Mouse (Mus musculus) naive thymus-derived CD4-positive, alpha-beta T cell, adult 2 months (primary cell): ENCODE data around the gene Adgrl3.

ENCODE experiments used
- DNase-seq: peaks from one replicate; pipeline ENCODE4 v3.0.0-alpha.2; 2011; ENCODE audit warnings: low read depth

The Adgrl3 gene

GRCm38 (mm10) chr5:81671025-81671424 lies 651.1 kb downstream of the Adgrl3 start:
- no peak for DNase-seq

GRCm38 (mm10) chr5:81674275-81674974 lies 654.5 kb downstream of the Adgrl3 start:
- DNase-seq, result no peak

GRCm38 (mm10) chr5:81674975-81675371 lies 655.0 kb downstream of the Adgrl3 start:
- DNase-seq, result no peak

- no peak for DNase-seq
Measured at GRCm38 (mm10) chr5:81676896-81677295, 657.0 kb downstream of the Adgrl3 start.

GRCm38 (mm10) chr5:81686206-81686605 lies 666.3 kb downstream of the Adgrl3 start:
- DNase-seq, result no peak

- DNase-seq, result no peak
Measured at GRCm38 (mm10) chr5:81686845-81687244, 666.9 kb downstream of the Adgrl3 start.

GRCm38 (mm10) chr5:81729620-81730019 lies 709.7 kb downstream of the Adgrl3 start:
- no peak for DNase-seq

- DNase-seq, result no peak
Measured at GRCm38 (mm10) chr5:81736008-81736407, 716.1 kb downstream of the Adgrl3 start.

- no peak for DNase-seq
Measured at GRCm38 (mm10) chr5:81738286-81739032, 718.5 kb downstream of the Adgrl3 start.

GRCm38 (mm10) chr5:81752426-81752825 lies 732.5 kb downstream of the Adgrl3 start:
- no peak for DNase-seq

- no peak for DNase-seq
Measured at GRCm38 (mm10) chr5:81755711-81756110, 735.8 kb downstream of the Adgrl3 start.

GRCm38 (mm10) chr5:81757093-81757725 lies 737.3 kb downstream of the Adgrl3 start:
- DNase-seq, result no peak

- no peak for DNase-seq
Measured at GRCm38 (mm10) chr5:81776234-81776633, 756.3 kb downstream of the Adgrl3 start.

- DNase-seq, result no peak
Measured at GRCm38 (mm10) chr5:81776746-81777145, 756.8 kb downstream of the Adgrl3 start.

GRCm38 (mm10) chr5:81784770-81785169 lies 764.8 kb downstream of the Adgrl3 start:
- DNase-seq, result no peak

- DNase-seq, result no peak
Measured at GRCm38 (mm10) chr5:81790710-81791109, 770.8 kb downstream of the Adgrl3 start.

- no peak for DNase-seq
Measured at GRCm38 (mm10) chr5:81794125-81794524, 774.2 kb downstream of the Adgrl3 start.

GRCm38 (mm10) chr5:81794601-81795000 lies 774.7 kb downstream of the Adgrl3 start:
- no peak for DNase-seq

GRCm38 (mm10) chr5:81796128-81796527 lies 776.2 kb downstream of the Adgrl3 start:
- no peak for DNase-seq

- DNase-seq, result no peak
Measured at GRCm38 (mm10) chr5:81810966-81811365, 791.0 kb downstream of the Adgrl3 start.

GRCm38 (mm10) chr5:81832076-81832475 lies 812.1 kb downstream of the Adgrl3 start:
- DNase-seq, result no peak

GRCm38 (mm10) chr5:81832679-81833078 lies 812.7 kb downstream of the Adgrl3 start:
- no peak for DNase-seq

- no peak for DNase-seq
Measured at GRCm38 (mm10) chr5:81837860-81838259, 817.9 kb downstream of the Adgrl3 start.
